Mouse (Mus musculus) heart, embryonic 10.5 days (tissue): Measurements from ENCODE around the gene Gm21987. TPM values are rescaled to one million over a fixed set of nuclear protein-coding genes. Genes with fewer than 3 reads are reported as not detected.

Experiments used
- DNase-seq: peaks from one replicate; pipeline ENCODE4 v3.0.0-alpha.2; 2017; ENCODE audit warnings: low spot score
- H3K27ac ChIP-seq: fragments of 300-500 bp; sonication (generic); 2 replicates; pipeline ENCODE4 v1.5.1; 2016; ENCODE audit warnings: mild to moderate bottlenecking
- H3K27me3 ChIP-seq: fragments of 300-500 bp; sonication (generic); 2 replicates; pipeline ENCODE4 v1.6.1; 2016; ENCODE audit warnings: mild to moderate bottlenecking; ENCODE audit not compliant: poor library complexity, insufficient read depth, severe bottlenecking
- H3K36me3 ChIP-seq: fragments of 300-500 bp; sonication (generic); 2 replicates; pipeline ENCODE4 v1.6.1; 2016; ENCODE audit warnings: mild to moderate bottlenecking, moderate library complexity
- H3K4me1 ChIP-seq: fragments of 300-500 bp; sonication (generic); 2 replicates; pipeline ENCODE4 v1.6.1; 2016; ENCODE audit warnings: mild to moderate bottlenecking
- H3K4me3 ChIP-seq: fragments of 300-500 bp; sonication (generic); 2 replicates; pipeline ENCODE4 v1.5.1; 2016; ENCODE audit warnings: mild to moderate bottlenecking, moderate library complexity
- H3K9me3 ChIP-seq: fragments of 300-500 bp; sonication (generic); 2 replicates; pipeline ENCODE4 v1.6.1; 2016; ENCODE audit warnings: mild to moderate bottlenecking, moderate library complexity
- WGBS: fragments of 180-500 bp; shearing (Covaris S2); methylation state at CpG from one replicate; pipeline ENCODE4 v1.1.7; 2016; 5-methylcytosine and 5-hydroxymethylcytosine counted together
- polyA plus RNA-seq: library from polyadenylated mRNA; unstranded; fragments of >200 nt; fragmentation: Nextera tagmentation; extraction: Ambion mirVana; gene quantifications from 2 replicates; pipeline ENCODE4 v1.2.1, GENCODE M21; 2016

The Gm21987 gene
- polyA plus RNA-seq, 1 experiment from 2014 or later = 1.3 TPM

GRCm38 (mm10) chr16:38376841-38377249 is 30.0 kb downstream of the Gm21987 start:
- Histone ChIP-seq H3K4me3 (peak overlapping the region; percentile 34), H3K27me3 (no peaks in the 10 kb centered on the region), H3K27ac (peak overlapping the region; percentile 66; the same call in 1 of the 2 replicates), H3K9me3 (no peaks in the 10 kb centered on the region), H3K4me1 (peaks cover 53% of the 10 kb centered on the region), H3K36me3 (peaks cover 64% of the 10 kb centered on the region)
- DNase-seq = peak; percentile 74
- WGBS = 53% methylated on average over 8 of the region's 8 CpGs

DNA sequence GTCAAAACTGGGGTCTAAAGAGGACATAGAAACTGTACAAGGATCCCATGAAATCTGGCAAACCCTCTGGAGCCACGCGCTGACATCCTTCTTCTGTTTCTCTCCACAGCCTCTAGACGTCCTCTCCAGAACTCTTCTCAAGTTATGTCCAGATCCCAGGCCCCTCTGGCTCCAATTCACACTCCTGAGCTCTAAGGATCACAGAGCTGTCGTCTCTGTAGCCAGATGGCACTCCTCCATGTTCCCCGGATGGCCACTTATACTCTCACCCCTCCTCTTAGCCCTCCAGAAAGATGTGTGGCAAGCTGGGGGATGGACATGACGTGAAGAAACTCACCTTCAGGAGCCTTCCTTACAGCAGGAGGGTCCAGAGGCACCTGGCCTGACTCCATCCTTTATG is 30.7 kb downstream of the Gm21987 start:
- peak; percentile 70 for DNase-seq
- peaks cover 61% of the 10 kb centered on the region for H3K36me3 ChIP-seq
- no peak overlapping the region for H3K4me3 ChIP-seq
- no peaks in the 10 kb centered on the region for H3K9me3 ChIP-seq
- WGBS = 75% methylated on average over 6 of the region's 6 CpGs
- no peak overlapping the region for H3K27ac ChIP-seq
- no peaks in the 10 kb centered on the region for H3K27me3 ChIP-seq
- H3K4me1 ChIP-seq = peaks cover 49% of the 10 kb centered on the region

DNA sequence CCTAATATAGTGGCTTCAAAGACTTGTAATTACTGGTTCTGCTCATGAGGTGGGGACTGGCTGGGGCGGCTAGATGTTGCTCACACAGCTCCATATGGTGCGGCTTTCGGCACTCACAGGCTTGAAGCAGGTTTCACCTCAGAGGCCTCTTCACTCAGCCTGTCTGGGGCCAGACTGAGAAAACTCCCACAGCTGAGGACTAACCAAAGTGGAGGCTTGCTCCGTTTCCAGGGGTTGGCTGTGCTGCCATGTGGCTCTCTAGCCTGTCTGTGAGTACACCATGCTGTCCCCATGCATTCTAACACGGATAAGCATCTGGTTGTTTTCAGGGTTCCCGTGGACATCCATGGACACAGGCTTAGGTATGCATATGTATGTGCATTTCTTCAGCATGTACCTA is 31.8 kb downstream of the Gm21987 start:
- H3K4me1 ChIP-seq = peaks cover 40% of the 10 kb centered on the region
- peaks cover 53% of the 10 kb centered on the region for H3K36me3 ChIP-seq
- no peaks in the 10 kb centered on the region for H3K27me3 ChIP-seq
- no peak overlapping the region for H3K27ac ChIP-seq
- no peaks in the 10 kb centered on the region for H3K9me3 ChIP-seq
- DNase-seq = peak; percentile 75
- 79% methylated on average over 6 of the region's 6 CpGs for WGBS
- H3K4me3 ChIP-seq = no peak overlapping the region

DNA sequence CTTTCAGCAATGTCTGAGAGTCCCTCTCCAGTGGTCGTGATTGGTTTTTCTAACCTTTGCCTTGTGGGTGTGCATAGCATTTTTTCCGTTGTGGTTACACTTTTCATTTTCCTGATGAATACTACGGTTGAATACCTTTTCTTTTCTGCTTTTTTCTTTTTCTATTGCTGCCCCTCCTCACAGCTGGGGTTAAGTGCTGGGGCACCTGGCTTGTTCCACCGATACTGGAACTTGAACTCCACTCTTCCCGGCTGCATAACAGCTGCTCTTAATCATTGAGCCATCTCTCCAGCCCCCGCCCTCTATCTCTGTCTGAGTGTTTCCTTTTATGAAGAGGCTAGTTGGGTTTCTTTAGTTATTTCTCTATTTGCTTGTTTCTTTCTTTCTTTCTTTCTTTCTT is 32.2 kb downstream of the Gm21987 start:
- H3K4me3 ChIP-seq = no peak overlapping the region
- 53% methylated on average over 6 of the region's 6 CpGs for WGBS
- H3K36me3 ChIP-seq = peaks cover 48% of the 10 kb centered on the region
- DNase-seq = peak; percentile 69
- no peaks in the 10 kb centered on the region for H3K27me3 ChIP-seq
- H3K9me3 ChIP-seq = no peaks in the 10 kb centered on the region
- H3K27ac ChIP-seq = no peak overlapping the region
- peaks cover 35% of the 10 kb centered on the region for H3K4me1 ChIP-seq

GRCm38 (mm10) chr16:38379493-38379892 is 32.7 kb downstream of the Gm21987 start:
- peak; percentile 62 for DNase-seq
- H3K27me3 ChIP-seq = no peaks in the 10 kb centered on the region
- 62% methylated on average over 3 of the region's 3 CpGs for WGBS
- no peak overlapping the region for H3K4me3 ChIP-seq
- peaks cover 31% of the 10 kb centered on the region for H3K4me1 ChIP-seq
- H3K9me3 ChIP-seq = no peaks in the 10 kb centered on the region
- H3K36me3 ChIP-seq = peaks cover 44% of the 10 kb centered on the region
- H3K27ac ChIP-seq = no peak overlapping the region

- H3K4me1 ChIP-seq = peaks cover 27% of the 10 kb centered on the region
- H3K9me3 ChIP-seq = no peaks in the 10 kb centered on the region
- 90% methylated on average over 3 of the region's 3 CpGs for WGBS
- H3K36me3 ChIP-seq = peaks cover 39% of the 10 kb centered on the region
- no peaks in the 10 kb centered on the region for H3K27me3 ChIP-seq
- H3K4me3 ChIP-seq = no peak overlapping the region
- no peak for DNase-seq
- H3K27ac ChIP-seq = no peak overlapping the region
Observed at GRCm38 (mm10) chr16:38379926-38380325, 33.1 kb downstream of the Gm21987 start.

- Histone ChIP-seq H3K27ac (no peak overlapping the region), H3K4me1 (peaks cover 2% of the 10 kb centered on the region; the same call in 1 of the 2 replicates), H3K27me3 (no peaks in the 10 kb centered on the region), H3K9me3 (no peaks in the 10 kb centered on the region), H3K4me3 (no peak overlapping the region), H3K36me3 (peaks cover 4% of the 10 kb centered on the region)
- 78% methylated on average over 2 of the region's 2 CpGs for WGBS
- DNase-seq = no peak
Observed at GRCm38 (mm10) chr16:38383683-38384082, 36.8 kb downstream of the Gm21987 start.

DNA sequence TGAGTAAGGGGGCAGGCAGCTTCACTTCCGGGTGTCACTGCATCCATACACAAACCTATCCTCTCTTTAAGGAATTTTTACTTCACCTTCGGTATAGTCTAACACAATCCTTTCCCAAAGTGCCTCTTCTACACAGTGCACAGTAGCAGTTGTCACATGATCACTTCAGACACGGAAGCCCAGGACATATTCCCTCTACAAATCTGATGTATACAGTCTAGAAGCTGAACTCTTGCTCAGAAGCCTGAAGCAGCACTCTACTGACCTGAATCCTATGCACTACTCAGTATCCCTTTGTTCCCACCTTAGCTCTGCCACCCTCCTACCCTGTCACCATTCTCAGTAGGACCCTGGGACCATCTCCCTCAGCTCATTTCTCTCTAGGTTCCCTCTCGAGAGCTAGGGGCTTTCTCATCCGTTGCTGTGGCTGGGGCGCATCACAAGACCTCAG is 38.4 kb downstream of the Gm21987 start:
- Histone ChIP-seq H3K27me3 (no peaks in the 10 kb centered on the region), H3K36me3 (no peaks in the 10 kb centered on the region), H3K9me3 (no peaks in the 10 kb centered on the region), H3K27ac (no peak overlapping the region), H3K4me1 (no peaks in the 10 kb centered on the region), H3K4me3 (no peak overlapping the region)
- 86% methylated on average over 6 of the region's 6 CpGs for WGBS
- DNase-seq = peak; percentile 69

DNA sequence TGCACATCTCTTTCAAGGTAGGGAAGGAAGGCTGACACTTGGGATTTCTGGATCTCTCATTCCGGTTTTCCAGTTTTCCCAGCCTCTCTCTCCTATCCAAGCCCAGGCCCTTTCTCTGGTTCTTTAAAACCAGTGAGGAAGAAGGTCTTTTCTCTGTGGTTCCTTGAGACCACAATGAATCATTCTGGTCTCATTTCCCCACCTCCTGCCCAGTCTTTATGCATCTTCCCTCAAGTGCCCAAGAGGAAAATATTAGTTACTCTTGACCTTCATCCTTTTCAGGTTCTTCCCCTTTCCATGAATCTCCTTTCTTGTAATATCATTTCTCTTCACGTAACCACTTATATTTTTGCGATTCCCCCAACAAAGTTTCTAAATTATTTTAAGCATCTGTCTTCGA is 38.9 kb downstream of the Gm21987 start:
- no peaks in the 10 kb centered on the region for H3K27me3 ChIP-seq
- H3K4me1 ChIP-seq = no peaks in the 10 kb centered on the region
- H3K36me3 ChIP-seq = no peaks in the 10 kb centered on the region
- no peak for DNase-seq
- H3K27ac ChIP-seq = no peak overlapping the region
- 91% methylated on average over 4 of the region's 4 CpGs for WGBS
- no peaks in the 10 kb centered on the region for H3K9me3 ChIP-seq
- H3K4me3 ChIP-seq = no peak overlapping the region

GRCm38 (mm10) chr16:38387389-38387788 is 40.5 kb downstream of the Gm21987 start:
- WGBS = 75% methylated on average over 6 of the region's 6 CpGs
- no peak overlapping the region for H3K27ac ChIP-seq
- H3K9me3 ChIP-seq = no peaks in the 10 kb centered on the region
- no peaks in the 10 kb centered on the region for H3K36me3 ChIP-seq
- no peak overlapping the region for H3K4me3 ChIP-seq
- no peaks in the 10 kb centered on the region for H3K27me3 ChIP-seq
- no peaks in the 10 kb centered on the region for H3K4me1 ChIP-seq
- DNase-seq = no peak

DNA sequence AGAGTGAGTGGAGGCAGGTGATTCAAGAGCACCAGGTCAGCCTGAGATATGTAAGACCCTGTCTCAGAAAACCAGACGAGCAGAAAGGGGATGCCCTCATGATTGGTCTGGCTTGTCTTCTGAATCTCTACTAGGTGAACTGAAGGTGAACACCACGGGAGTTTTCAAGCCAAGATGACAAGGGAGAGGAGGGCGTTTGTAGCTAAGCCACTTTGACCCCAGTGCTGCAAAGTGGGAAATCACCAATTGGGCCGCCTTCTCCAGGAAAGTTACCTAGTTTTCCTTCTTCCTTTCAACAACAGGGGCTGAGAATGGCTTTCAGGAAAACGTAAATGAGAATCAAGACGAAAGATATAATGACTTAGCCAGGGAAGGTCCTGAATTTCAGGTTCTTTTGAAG is 41.9 kb downstream of the Gm21987 start:
- DNase-seq = no peak
- Histone ChIP-seq H3K27me3 (no peaks in the 10 kb centered on the region), H3K36me3 (no peaks in the 10 kb centered on the region), H3K4me1 (no peaks in the 10 kb centered on the region), H3K9me3 (no peaks in the 10 kb centered on the region), H3K27ac (no peak overlapping the region), H3K4me3 (no peak overlapping the region)
- WGBS = 65% methylated on average over 6 of the region's 6 CpGs

DNA sequence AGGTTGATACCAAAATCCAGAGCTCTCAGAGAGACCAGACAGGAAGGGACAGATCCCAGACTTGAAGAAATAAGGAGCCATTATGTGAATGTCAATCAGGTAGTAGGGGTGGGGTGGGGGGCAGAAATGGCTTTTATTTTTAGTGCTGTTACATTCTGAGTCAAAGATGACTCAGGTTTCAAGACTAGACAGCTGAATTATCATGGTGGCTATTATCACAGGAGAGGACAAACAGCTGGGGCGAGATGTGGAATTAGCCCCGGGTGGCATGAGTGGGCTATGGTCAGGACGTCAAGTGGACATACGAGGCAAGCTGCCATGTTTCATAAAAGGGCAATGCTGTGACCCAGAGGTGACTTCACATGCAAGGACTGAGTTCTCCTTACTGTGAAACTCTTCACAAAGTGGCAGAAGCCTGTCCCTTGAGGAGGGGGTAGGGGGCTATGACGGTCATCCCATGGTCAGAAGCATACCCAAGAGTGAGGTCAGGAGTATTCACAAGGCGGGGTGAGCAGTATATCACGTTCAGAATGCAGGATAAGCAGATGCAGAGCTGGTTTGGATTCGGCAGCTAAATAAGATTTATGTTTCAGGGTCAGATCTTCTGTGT is 42.5 kb downstream of the Gm21987 start:
- H3K9me3 ChIP-seq = no peaks in the 10 kb centered on the region
- no peaks in the 10 kb centered on the region for H3K36me3 ChIP-seq
- WGBS = 83% methylated on average over 8 of the region's 8 CpGs
- no peak overlapping the region for H3K4me3 ChIP-seq
- no peaks in the 10 kb centered on the region for H3K27me3 ChIP-seq
- no peak overlapping the region for H3K27ac ChIP-seq
- H3K4me1 ChIP-seq = no peaks in the 10 kb centered on the region; the same call in 1 of the 2 replicates
- DNase-seq = no peak

DNA sequence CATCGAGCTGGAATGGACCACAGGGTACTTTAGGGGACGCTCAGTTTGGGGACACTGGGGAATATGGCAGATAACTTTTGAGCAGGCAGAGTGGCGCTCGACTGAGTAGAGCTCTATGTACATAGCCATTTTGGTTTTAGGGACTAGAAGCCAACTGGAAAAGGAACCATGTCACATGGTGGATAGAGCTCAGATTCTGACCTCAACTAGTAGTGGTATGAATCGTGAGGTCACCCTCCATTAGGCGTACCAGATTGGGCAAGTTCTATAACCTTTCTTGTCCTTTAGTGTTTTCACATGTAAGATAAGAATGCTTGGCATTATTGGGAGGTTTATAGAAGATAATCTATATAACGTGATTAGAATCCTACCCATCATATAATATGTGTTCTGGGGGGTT is 43.5 kb downstream of the Gm21987 start:
- WGBS = 89% methylated on average over 7 of the region's 7 CpGs
- H3K4me3 ChIP-seq = no peak overlapping the region
- H3K9me3 ChIP-seq = no peaks in the 10 kb centered on the region

More for the DNA sequence above, 43.5 kb downstream of the Gm21987 start:
- DNase-seq = no peak
- Histone ChIP-seq H3K36me3 (no peaks in the 10 kb centered on the region), H3K27ac (no peak overlapping the region), H3K27me3 (no peaks in the 10 kb centered on the region), H3K4me1 (no peaks in the 10 kb centered on the region; the same call in 1 of the 2 replicates)
